Mouse (Mus musculus) inflammation-experienced regulatory T-cells, adult 6 months (primary cell): ENCODE data around the gene Taldo1. TPM values are rescaled to one million over a fixed set of nuclear protein-coding genes. Genes with fewer than 3 reads are reported as not detected.
"Not testable (repeated sequence)": the region's sequence is repeated elsewhere in the genome, so short reads cannot be mapped to it uniquely, and the experiment has no call there.

Source experiments
- ATAC-seq: one replicate; pipeline ENCODE4 v1.8.0; 2017
- polyA plus RNA-seq, 3 experiments: library from polyadenylated mRNA; unstranded; fragments of 100-300 nt; shearing (Covaris generic); gene quantifications; one replicate each; pipeline ENCODE4 v1.2.1; 2017

The Taldo1 gene
- polyA plus RNA-seq, 3 experiments from 2014 or later, result 271 to 329 (median 303) TPM

DNA sequence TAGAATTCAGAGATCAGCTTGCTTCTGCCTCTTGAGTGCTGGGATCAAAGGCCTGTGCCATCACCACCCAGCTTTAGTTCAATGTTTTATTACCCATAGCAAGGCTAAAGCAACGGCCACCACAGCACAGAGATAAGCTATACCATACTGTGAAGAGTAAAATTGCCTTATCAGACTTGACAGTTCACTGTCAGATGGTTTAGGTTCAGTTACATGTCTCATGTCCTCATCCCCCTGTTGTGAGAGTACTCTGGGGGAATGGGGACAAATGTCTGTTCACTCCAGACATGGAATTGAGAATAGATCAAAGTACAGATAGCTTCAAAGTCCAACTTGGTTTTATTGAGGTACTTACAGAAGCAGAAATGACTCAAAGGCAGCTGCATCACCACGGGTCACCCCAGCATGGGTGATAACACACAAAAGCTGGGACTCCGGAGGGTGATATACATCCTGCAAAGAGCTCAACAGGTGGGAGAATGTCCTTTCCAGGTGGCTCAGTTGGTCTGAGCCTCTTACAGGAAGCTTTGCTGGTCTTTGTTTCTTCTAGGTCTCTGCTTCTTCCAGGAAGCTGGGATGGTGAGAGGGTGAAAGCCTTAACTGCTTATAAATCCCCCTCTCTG lies 3.4 kb upstream of the Taldo1 start:
- no peak for ATAC-seq

DNA sequence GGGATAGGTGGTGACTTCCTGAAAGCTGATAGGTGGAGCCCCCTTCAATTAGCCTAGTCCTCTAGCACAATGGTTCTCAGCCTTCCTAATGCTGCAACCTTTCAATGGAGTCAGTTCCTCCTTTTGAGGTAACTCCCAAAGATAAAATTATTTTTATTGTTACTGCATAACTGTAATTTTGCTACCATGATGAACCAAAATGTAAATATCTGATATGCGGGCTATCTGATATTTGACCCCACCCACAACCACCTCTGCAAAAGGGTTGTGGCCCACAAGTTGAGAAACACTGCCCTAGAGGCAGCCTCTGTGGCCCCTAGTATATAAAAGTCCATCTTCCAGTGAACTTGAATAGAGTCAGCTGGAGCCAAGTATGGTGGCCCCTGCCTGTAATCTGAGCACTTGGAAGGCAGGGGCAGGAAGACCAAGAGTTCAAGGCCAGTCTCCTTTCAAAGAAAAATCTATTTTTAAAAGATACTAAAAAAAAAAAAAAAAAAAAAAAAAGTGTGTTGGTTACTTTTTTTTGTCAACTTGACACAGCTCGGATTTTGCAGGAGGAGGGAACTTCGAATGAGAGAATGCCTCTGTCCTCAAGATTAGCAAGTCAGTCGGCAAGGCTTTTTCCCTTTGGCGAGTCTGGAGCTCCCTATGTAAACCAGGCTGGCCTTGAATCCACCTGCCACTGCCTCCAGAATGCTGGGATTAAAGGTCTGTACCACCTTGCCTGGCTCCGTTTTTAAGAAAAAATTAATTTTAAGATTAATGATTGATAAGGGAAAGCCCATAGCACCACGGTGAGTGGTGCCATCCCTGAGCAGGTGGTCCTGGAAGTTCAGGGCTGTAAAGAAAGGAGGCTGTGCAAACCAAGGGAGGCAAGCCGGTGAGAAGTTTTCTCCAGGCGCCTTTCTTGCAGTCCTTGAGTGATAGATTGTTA lies 1.4 kb upstream of the Taldo1 start:
- no peak for ATAC-seq

DNA sequence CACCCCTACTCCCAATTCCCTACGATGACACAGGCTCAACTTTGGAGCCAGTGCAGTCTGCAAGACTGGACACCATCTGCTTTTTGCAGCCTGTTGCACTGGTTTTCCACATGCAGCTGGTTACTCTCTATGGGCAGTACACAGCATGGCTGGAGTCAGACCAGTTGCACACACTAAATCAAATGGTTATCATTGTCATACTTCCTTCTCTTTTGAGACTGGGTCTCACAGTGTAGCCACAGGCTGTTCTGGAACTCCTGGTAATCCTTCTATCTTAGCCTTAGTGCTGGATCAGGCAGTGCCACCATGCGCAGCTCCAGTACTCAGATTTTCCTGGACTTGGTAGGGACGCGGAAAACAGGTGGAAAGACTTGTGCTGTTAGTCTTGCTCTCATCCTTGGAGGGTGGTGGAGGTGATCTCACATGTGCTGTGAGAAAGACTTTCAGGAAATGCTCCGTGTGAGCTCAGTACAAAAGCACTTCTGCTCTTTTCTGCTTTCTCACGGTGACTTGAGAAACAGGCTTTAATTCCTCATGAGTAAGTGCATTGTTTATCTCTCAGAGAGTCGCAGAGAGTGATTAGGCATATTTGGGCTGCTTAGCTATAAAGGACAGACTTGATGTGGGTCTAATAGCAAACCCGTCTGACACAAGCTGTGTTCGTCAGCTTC lies 688 bp downstream of the Taldo1 start:
- ATAC-seq, result no peak

DNA sequence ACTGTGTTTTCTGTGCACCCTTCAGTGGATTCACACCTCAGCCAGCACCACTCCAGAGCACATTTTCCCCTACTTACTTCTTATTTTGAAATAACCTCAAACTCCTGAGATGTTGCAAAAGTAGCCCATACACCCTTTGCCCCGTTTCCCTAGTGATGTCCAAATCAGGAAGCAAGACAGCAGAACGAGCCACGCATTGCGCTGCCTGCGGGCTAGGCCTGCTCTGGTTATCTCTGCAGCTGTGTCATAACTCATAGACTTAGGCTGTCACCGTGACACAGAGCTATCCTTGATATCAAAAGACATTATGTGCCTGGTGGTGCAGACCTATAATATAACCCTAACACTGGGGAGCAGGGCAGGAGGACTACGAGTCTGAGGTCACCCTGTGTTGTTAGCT lies 2.2 kb downstream of the Taldo1 start:
- no peak for ATAC-seq

DNA sequence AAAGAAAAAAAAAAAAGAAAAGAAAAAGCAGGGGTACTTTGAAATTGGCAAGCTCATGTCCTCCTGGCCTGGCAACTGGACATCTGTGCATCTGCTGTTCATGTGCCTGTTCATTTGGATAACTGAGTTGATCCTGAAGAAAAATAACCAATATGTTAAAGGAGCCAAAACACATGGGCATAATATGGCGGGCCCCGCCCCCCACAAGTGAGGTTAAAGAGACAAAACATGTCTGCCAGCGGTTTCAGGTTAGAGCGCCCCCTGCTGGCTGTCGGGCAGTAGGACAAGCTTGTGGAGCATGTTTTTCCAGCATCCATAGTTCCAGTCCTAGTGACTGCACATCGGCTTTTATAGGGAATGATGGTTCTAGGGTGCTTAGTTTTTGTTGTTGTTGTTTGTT lies 2.8 kb downstream of the Taldo1 start:
- no peak for ATAC-seq

DNA sequence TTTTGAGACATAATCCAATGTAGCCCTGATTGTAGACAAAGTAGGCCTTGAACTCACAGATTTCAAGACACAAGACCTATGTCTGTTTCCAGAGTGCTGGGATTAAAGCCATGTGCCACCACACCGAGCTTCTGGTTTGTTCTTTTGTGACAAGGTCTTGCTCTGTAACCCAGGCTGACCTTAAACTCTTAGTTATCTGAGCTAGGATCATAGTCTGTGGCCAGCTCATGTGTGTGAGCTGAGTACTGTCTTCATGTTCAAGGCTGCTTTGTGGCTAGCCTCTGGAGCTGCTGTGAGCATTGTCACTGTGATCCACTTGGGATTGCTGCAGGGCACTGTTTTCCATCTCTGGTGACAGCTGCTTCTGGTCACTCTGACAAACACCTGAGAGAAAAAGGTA lies 3.3 kb downstream of the Taldo1 start:
- ATAC-seq, result no peak

DNA sequence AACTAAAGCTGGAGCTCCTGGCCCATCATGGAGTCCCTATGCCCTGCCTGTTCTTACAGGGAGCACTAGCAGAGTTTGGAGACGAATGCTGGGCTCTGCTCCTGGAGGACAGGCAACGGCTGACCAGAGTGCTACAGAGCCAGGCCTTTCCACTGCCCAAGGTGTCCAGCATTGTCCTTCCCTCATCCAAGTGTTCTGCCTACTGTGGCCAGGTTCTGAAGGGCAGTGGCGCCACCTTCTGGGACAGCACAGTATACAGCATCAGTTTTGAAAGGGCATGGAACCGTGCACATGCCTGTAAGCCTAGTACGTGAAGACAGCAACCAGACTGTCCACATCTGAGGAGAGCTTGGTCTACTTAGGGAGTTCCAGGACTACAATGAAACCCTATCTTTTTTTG lies 11.3 kb downstream of the Taldo1 start:
- peak; percentile 58 for ATAC-seq

DNA sequence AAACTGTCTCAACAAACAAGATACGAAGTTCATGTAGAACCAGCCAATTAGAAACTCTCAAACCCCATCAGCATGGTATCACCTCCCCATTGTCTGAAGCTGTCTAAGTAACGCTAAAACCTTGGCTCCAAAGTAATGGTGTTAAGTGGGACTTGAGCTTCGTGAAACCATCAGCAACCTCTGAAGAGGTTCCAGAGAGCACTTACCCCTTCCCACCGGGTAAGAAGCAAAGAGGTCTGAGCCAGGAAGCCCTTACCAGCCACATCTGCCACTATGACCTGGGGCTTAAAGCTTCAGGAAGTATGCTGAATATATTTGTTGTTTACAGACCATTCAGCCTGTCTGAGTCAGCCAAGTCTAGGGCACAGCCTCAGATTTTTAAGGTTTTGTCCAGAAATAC lies 13.5 kb downstream of the Taldo1 start:
- no peak for ATAC-seq

DNA sequence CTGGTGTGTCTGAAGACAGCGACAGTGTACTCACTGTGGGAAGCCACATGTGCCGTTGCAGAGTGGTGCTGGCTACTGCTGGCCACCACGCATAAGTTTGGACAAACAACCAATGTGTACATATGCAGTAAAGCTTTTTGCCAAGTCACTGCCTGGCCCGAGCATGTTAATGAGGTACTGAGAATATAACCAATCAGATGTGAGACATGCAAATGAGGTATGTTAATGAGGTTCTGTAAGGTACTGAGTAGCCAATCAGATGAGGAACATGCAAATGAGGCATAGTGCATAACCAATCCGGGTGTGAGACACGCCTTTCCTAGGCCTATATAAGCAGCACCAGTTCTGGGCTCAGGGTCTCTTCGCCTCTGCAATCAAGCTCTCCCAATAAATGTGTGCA lies 15.7 kb downstream of the Taldo1 start:
- not testable (repeated sequence) for ATAC-seq

DNA sequence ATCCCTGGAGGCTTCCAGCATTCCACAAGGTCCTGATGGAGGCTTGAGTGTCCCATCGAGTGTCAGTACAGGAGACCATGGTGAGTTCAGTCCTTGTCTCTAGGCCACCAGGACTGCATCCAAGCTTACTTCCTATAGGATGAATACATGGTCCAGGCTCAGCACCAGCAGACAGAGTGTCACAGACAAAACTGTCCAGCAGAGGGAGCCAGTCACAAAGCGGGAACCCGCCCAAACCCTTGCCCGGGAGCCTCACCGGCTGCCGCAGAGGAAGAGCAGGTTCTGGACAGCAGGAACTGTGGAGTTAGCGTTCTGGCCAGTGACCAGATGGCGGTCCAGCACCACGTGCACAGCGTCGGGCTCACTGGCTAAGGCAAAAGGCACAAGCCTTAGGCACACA lies 16.8 kb downstream of the Taldo1 start:
- peak; percentile 79 for ATAC-seq

DNA sequence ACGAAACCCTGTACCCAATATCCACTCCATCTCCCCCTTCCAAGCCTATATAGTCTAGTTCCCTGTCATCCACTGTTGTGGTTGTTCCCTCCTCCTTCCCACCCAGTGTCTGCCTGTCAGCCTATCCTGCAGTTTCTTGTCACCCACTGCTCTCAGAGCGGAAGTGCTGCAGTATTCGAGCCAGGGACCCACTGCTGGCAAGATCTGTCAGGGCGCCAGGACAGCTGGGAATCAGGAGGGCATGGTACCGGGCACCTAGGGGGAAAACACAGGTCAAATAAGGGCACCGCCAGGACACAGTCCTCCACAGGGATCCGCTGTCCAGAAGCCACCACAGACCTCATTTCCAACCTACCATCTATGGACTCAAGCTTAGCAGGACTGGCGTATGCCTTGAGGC lies 18.6 kb downstream of the Taldo1 start:
- no peak for ATAC-seq

DNA sequence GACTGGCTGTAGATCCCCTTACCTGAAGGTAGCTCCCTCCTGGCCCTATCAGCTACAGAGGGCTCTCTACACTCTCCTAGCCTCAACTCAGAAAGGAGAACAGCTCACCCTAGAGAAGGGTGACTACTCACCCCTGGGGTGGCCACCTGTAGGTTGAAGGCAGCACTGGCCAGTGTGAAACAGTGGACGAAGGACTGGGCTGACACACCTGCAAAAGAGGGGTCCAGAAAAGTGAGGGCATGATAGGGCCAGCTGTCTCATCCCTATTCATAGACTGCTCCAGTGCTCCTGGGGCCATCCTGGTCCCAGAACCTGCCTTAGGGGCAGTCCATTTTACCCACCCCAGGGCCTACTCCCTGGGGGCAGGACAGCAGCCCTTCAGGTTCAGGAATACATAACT lies 19.7 kb downstream of the Taldo1 start:
- no peak for ATAC-seq

DNA sequence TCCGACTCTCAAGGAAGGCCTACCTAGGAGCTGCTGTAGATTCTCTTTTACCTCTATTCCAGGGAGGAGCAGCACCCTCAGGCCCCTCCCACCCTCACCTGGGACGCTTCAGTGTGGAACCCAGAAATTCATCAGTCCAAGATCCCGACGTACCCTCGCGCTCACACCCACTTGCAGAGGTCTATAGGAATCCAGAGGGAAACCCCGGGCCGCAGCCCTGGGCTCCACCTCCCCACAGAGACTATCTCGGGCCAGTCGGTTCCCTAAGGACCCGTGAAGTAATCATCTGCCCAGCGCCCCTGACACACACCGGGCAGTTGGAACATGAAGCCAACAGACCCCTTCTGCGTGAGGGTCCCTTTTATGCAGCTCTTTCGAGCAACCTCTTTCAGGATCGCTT lies 21.3 kb downstream of the Taldo1 start:
- ATAC-seq, result no peak

DNA sequence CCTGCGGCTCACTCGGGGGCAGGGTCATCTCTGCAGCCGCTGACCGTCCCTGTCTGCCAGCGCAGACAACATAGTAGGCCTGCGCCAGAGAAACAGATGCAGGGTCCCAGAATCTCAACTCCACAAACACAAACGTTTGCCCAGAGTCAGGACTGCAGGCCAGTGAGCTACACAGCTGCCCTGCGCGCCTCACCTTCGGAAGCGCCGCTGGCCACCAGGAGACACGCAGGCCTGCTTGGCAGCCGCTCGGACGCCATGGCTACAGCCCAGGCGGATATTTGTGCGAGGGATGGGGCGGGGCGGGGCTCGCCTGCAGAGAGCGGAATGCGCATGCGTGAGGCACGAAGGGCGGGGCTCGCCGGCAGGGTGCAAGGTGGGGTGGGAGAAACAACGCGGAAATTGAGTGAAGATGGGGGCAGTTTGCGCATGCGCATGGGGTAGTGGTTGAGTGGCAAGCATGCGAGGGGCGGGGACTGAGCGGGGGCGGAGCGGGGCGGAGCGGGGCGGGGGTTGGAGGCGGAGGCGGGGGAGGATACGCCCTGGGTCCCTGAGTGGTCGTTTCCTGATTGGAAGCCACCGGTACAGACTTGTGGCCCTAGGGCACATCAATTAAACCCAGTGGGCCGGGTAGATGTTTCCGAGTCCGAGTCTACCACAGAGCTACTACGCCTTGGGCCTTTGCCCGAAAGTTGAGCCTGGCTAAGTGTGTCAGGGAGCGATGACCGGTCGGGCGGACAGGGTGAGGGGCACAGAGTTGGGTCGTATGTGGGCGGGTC lies 22.0 kb downstream of the Taldo1 start, which contains the start of gene Gatd1:
Gene Gatd1 (minus strand): TSS at position 328 of the 776 bp plus-strand sequence.
- peak; percentile 85 for ATAC-seq

DNA sequence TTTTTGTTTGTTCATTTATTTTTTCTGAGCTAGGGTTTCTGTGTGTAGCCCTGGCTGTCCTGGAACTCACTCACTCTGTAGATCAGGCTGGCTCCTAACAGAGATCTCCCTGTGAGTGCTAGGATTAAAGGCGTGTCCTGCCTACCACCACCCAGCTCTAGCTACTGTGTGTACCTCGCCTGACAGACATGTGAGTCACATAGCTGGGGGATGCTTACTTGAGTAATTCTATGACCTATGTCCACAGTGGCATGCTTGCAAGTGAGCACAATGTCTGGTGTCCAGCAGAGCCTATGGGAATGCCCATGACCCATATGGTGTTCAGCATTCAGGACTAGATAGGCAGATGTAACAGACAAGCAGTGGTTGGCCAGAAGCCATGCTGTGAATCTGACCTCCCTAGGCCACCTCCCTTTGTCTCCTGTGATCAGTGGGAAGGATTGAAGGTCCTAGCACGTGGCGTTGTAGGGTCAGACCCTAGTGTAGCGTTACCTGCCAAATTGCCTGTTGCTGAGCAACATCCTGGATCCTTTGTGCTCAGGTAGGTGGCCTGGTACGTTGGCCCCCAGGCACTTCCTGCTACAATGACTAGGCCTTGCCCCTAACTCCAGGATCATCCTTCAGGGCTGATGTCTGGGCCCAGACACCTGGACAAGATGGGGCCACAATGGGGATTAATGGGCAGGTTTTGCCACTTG lies 24.3 kb downstream of the Taldo1 start:
- ATAC-seq, result no peak

DNA sequence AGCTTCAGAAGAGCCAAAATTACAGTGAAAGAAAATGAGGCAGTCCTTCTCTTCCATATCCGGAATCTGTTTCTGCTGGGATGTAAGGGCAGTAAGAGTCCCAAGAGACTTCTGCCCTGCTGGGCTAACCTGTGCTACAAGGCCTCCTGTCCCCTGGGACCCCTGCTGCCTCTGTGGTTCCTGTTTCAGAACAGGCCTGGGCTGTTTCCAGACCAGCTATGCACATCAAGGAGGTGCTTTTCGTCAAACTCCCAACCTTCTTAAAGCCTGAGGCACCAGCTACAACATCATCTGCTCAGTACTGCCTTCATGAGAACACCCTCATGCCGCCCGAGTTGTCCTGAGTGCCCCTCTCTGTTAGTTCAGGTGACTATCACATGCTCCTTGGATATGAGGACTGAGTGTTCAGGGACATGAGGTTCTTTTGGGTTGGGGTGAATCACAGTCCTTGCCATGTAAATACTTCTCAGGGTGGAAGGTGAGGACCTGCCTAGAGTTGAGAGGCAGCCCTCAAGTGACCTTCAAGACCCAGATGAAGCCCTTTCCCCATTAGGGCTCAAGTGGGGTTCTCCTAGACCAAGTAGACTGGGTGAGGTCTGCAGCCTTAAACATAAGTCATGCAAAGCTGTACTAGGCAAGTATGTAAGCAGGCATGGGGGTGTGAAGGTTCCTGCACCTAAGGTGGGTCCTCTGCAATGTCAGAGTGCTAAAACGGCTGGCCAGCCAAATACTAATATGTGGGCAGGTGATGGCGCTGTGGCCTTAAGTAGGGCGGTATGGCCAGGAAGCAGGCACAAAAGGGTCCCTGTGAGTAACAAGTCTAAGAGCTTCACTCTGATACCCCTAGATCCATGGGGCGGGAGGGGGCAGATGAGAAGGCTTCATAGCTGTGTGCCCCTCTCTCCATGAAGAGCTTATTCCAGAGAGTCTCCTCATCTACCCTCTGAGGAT lies 26.0 kb downstream of the Taldo1 start:
- ATAC-seq, result no peak

DNA sequence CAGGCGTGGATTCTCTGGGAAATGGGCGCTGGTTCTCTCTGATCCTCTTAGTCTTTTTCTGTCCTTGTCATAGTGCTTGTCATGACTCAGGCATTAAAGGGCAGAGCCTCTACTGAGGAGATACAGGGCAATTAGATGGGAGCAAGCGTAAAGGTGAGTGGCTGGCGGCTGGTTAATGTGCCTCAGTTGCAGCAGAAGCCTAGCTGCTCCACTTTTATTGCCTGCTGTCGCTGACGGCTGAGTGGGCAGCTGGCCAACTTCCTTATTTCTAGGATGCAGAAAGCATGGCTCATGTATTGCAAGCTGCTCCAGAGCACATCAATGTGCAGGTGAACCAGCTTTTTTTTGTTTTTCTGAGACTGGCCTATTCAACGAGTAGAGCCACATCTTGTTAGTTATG lies 27.0 kb downstream of the Taldo1 start:
- no peak for ATAC-seq

DNA sequence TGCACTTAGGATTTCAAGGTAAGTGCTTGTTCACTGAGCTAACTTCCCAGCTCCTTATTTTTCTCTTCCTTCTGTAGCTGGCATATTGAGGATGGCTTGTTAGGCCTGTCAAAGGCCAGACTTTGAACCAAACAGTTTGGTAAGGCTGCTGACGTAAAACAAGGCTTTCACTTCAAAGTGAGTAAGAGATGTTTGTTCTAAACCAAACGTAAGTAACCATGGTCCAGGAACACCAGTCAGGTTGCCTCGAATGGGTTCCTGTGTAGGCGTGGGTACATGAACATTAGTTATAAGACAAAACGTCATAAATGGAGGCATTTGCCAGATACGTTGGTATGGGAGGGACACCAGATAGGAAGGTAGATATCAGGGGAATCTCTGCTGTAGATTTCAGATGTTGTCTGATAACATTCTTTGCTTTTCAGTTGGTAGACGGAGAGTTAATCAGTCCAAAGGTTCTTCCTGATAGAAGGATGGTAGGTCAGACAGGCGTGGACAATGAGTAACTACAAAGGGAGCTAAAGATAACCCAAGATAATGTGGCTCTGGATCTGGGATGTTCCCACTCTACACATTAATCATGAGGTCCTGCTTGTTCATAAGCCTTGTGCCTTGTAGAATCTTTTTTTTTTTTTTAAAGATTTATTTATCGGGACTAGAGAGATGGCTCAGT lies 28.2 kb downstream of the Taldo1 start:
- no peak for ATAC-seq

DNA sequence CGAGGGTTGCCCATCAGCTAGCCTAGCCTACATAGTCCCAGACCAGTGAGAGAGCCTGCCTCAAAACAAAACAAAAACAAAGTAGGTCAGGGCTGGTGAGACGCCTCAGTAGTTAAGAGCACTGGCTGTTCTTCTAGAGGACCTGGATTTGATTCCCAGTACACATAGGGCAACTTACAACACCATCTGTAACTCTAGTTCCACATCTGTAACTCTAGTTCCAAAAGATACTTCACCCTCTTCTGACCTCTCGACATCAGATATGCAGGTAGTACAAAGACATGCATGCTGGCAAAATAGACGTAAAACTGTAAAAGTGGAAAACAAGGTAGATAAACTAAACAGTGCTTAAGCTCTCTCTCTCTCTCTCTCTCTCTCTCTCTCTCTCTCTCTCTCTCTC lies 31.8 kb downstream of the Taldo1 start:
- no peak for ATAC-seq
